Mouse (Mus musculus) right cerebral cortex, postnatal 10 days (tissue): ENCODE measurements around the gene Gimap9.
"Not testable (repeated sequence)": the region's sequence is repeated elsewhere in the genome, so short reads cannot be mapped to it uniquely, and the experiment has no call there.

Experiments
- DNase-seq, 2 experiments: peaks; one replicate each; pipeline ENCODE4 v3.0.0; 2021; ENCODE audit warnings: low spot score in 2 of 2

The Gimap9 gene

GRCm38 (mm10) chr6:48664750-48665149 is 11.2 kb upstream of the Gimap9 start:
- no peak for DNase-seq

GRCm38 (mm10) chr6:48665471-48665870 is 10.5 kb upstream of the Gimap9 start:
- no peak for DNase-seq

GRCm38 (mm10) chr6:48666159-48666586 is 9.8 kb upstream of the Gimap9 start:
- no peak for DNase-seq

DNA sequence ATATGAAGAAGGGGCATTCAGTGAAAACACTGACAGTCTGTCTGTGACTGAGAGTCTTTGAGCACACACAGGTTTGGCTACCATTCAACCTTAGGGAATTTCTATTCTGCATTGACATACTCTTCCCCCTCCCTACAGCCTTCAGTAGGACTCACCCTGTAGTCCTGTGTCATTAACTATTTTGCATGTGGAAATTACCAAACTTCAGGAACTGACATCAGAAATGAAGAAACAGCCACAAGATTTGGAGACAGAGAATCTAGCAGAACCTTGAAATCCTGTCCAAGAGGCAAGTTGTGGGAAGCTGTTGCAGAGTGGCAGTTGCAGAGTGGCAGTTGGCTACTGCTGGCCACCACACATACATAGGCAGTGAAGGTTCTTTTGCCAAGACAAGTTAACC is 7.9 kb upstream of the Gimap9 start:
- DNase-seq, result no peak

- no peak for DNase-seq
These were observed 6.4 kb upstream of the Gimap9 start for GRCm38 (mm10) chr6:48669446-48669969.

- no peak for DNase-seq
These were observed 1.5 kb upstream of the Gimap9 start for GRCm38 (mm10) chr6:48674291-48675058.

GRCm38 (mm10) chr6:48675400-48675930 is 464 bp upstream of the Gimap9 start:
- DNase-seq, result no peak

DNA sequence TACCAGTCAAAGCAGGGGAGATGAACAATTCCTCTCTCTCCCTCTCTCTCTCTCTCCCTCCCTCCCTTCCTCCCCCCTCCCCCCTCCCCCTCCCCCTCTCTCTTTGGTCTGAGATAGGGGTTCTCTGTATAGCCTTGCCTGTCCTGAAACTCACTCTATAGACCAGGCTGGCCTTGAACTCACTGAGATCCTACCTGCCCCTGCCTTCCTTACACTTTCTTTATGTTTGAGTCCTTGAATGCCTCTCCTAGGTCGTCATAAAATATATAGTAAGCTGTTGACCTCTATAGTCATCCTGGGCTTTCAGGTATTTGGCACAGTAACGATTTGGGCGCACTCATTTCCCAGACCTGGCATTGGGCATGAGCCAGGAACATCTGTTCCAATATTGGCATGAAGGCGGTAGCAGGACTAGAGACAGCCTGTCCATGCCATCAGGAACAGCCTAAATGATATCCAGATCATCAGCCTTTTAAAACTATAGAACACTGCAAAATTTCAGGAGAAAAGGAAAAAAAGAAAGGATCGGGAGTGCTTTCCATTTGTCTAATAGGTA is 1.0 kb downstream of the Gimap9 start:
- no peak for DNase-seq

GRCm38 (mm10) chr6:48677492-48678345 is 1.8 kb downstream of the Gimap9 start:
- no peak for DNase-seq

GRCm38 (mm10) chr6:48678391-48678790 is 2.5 kb downstream of the Gimap9 start:
- DNase-seq, result no peak

GRCm38 (mm10) chr6:48679701-48680100 is 3.8 kb downstream of the Gimap9 start:
- DNase-seq, result no peak

DNA sequence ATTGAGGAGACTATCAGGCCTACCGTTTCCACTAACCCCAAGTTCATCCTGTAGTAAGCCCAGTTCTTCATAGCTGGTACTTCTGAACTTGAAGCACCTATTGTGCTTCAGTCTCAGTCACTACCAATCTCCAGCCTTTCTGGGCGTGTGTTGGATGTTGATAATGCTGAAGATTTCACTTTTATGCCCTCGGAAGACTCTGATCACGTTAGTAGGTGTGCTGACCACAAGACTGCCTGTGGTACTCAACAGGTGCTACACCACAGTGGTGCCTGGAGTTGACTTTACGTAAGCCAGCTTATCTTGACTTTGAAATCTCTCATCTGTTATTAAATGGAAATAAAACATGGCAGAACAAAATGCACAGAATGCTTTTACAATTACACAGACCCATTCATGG is 4.5 kb downstream of the Gimap9 start:
- DNase-seq, result no peak

- DNase-seq, result no peak
These were observed 5.7 kb downstream of the Gimap9 start for GRCm38 (mm10) chr6:48681472-48682090.

DNA sequence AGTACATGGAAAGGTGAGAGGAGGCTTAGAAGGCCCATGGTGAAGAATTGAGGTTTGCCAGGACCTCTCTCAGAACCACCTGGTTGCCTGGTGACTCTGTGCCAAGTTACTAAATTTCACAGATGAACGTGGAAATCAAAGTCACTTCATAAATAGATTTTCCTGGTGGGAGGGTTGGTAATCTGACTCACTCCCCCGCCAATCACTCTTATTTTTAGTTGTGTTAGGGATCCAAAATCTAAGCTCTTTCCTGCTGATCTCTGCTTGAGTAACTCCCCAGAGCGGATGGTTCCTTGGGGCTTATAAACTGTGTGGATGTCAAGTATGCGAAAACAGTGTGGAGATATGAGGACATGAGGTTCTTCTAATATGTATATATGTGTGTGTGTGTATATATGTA is 6.3 kb downstream of the Gimap9 start:
- no peak for DNase-seq

- DNase-seq, result not testable (repeated sequence)
These were observed 7.4 kb downstream of the Gimap9 start for GRCm38 (mm10) chr6:48683263-48683821.

GRCm38 (mm10) chr6:48684319-48684718 is 8.4 kb downstream of the Gimap9 start, which contains the start of gene Gimap4:
Gimap4 (plus strand) TSS chr6:48684549.
- no peak for DNase-seq

- no peak for DNase-seq
These were observed 8.9 kb downstream of the Gimap9 start for GRCm38 (mm10) chr6:48684806-48685205.

GRCm38 (mm10) chr6:48685251-48685650 is 9.3 kb downstream of the Gimap9 start:
- DNase-seq, result no peak

GRCm38 (mm10) chr6:48685694-48686665 is 10.1 kb downstream of the Gimap9 start:
- no peak for DNase-seq

DNA sequence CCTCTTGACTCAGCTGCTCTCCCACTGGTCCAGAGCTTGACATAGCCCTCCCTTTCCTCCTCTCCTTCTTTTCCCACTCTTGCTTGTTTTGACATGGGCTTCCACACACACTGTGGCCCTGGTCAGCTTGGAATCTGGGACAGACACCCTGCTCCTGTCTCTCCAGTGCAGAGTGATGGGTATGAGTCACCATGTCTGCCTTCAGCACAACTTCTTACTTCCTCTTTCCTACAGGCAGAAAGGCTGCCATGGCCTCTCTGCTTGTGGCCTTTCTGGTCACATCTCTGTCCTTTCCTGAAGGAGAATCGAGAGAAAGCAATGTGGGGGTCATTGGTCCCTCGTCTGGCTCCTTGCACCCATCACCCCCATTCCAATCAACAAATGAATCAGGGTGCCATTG is 11.1 kb downstream of the Gimap9 start:
- no peak for DNase-seq
